Mouse (Mus musculus) forebrain, embryonic 12.5 days (tissue): ENCODE results near the gene Sytl2. TPM values are rescaled to one million over a fixed set of nuclear protein-coding genes. Genes with fewer than 3 reads are reported as not detected.
A peak's percentile ranks its signal among the peaks of the same experiment; 100 is the strongest.

Experiments
- ATAC-seq: fragments of 200-750 bp; cut with Nextera tagmentation; 2 replicates; pipeline ENCODE4 v1.8.0; 2017; ENCODE audit warnings: moderate TSS enrichment; ENCODE audit not compliant: low FRiP score
- H3K27ac ChIP-seq: fragments of 300-500 bp; sonication (generic); 2 replicates; pipeline ENCODE4 v1.5.1; 2016; ENCODE audit warnings: mild to moderate bottlenecking
- H3K27me3 ChIP-seq: fragments of 300-500 bp; sonication (generic); 2 replicates; pipeline ENCODE4 v1.6.1; 2016; ENCODE audit warnings: mild to moderate bottlenecking
- H3K36me3 ChIP-seq: fragments of 300-500 bp; sonication (generic); replicated peaks from 2 replicates; pipeline ENCODE4 v1.6.1; 2016; ENCODE audit warnings: mild to moderate bottlenecking
- H3K4me1 ChIP-seq: fragments of 300-500 bp; sonication (generic); 2 replicates; pipeline ENCODE4 v1.6.1; 2016
- H3K4me2 ChIP-seq: fragments of 300-500 bp; sonication (generic); 2 replicates; pipeline ENCODE4 v1.6.1; 2016; ENCODE audit warnings: mild to moderate bottlenecking, moderate library complexity
- H3K4me3 ChIP-seq: fragments of 300-500 bp; sonication (generic); replicated peaks from 2 replicates; pipeline ENCODE4 v1.5.1; 2016; ENCODE audit warnings: mild to moderate bottlenecking
- H3K9ac ChIP-seq: fragments of 300-500 bp; sonication (generic); 2 replicates; pipeline ENCODE4 v1.6.1; 2016; ENCODE audit warnings: mild to moderate bottlenecking
- H3K9me3 ChIP-seq: fragments of 300-500 bp; sonication (generic); 2 replicates; pipeline ENCODE4 v1.6.1; 2016
- WGBS: fragments of 180-500 bp; shearing (Covaris S2); methylation state at CpG from one replicate; pipeline ENCODE4 v1.1.7; 2016; 5-methylcytosine and 5-hydroxymethylcytosine counted together
- polyA plus RNA-seq: library from polyadenylated mRNA; unstranded; fragments of >200 nt; fragmentation: Nextera tagmentation; extraction: Ambion mirVana; gene quantifications from 2 replicates; pipeline ENCODE4 v1.2.1, GENCODE M21; 2016

Sytl2 gene
- polyA plus RNA-seq, 1 experiment from 2014 or later, result 1.0 TPM

- peaks cover 8% of the 10 kb centered on the region; the same call in 1 of the 2 replicates for H3K27me3 ChIP-seq
- under 1% methylated on average over 41 of the region's 41 CpGs for WGBS
- peaks cover 12% of the 10 kb centered on the region for H3K4me1 ChIP-seq
- peak within 1 kb of the TSS; percentile 59 for H3K4me2 ChIP-seq
- peak within 1 kb of the TSS; percentile 91 for H3K27ac ChIP-seq
- no peaks in the 10 kb centered on the region for H3K9me3 ChIP-seq
- ATAC-seq, result peak; percentile 98
- peaks cover 21% of the 10 kb centered on the region for H3K36me3 ChIP-seq
- H3K4me3 ChIP-seq, result peak within 1 kb of the TSS; percentile 75
- peak within 1 kb of the TSS; percentile 70 for H3K9ac ChIP-seq
These were observed 154.9 kb downstream of the Sytl2 start, which contains the start of gene Tmem126a for GRCm38 (mm10) chr7:90456845-90457468. Gene Tmem126a (minus strand): TSS chr7:90457229.

GRCm38 (mm10) chr7:90457517-90457916, 155.5 kb downstream of the Sytl2 start:
- peaks cover 17% of the 10 kb centered on the region for H3K36me3 ChIP-seq
- H3K9ac ChIP-seq, result peak overlapping the region; percentile 70
- WGBS, result 20% methylated on average over 10 of the region's 10 CpGs
- peak overlapping the region; percentile 75 for H3K4me3 ChIP-seq
- peaks cover 8% of the 10 kb centered on the region; the same call in 1 of the 2 replicates for H3K27me3 ChIP-seq
- no peaks in the 10 kb centered on the region for H3K9me3 ChIP-seq
- peak overlapping the region; percentile 91 for H3K27ac ChIP-seq
- peak overlapping the region; percentile 59 for H3K4me2 ChIP-seq
- H3K4me1 ChIP-seq, result peaks cover 12% of the 10 kb centered on the region
- peak; percentile 65 for ATAC-seq

Other genes with a start within 250 kb of the Sytl2 start
- gene Picalm, start 172.0 kb upstream of the Sytl2 start, polyA plus RNA-seq, result 43.9 and 47.6 TPM in 2 replicates
- gene Ccdc83, start 36.5 kb upstream of the Sytl2 start, polyA plus RNA-seq, result not detected in 2 replicates
- gene Ccdc89, start 124.3 kb downstream of the Sytl2 start, polyA plus RNA-seq, result 2.4 and 2.6 TPM in 2 replicates
- 58.3 and 61.5 TPM in 2 replicates for gene Crebzf, start 140.5 kb downstream of the Sytl2 start, polyA plus RNA-seq
- gene Tmem126a, start 155.0 kb downstream of the Sytl2 start, polyA plus RNA-seq, result 113 and 119 TPM in 2 replicates
- 33.0 and 36.7 TPM in 2 replicates for gene Tmem126b, start 173.7 kb downstream of the Sytl2 start, polyA plus RNA-seq
- 5.9 and 6.5 TPM in 2 replicates for gene Dlg2, start 174.4 kb downstream of the Sytl2 start, polyA plus RNA-seq